Mouse (Mus musculus) limb, embryonic 12.5 days (tissue): ENCODE measurements at regions not wholly inside any gene's neighbourhood (a gene's known extent, or its start where the extent isn't known, plus 50 kb on each side); places are given as distances from the start of the nearest gene placed in this dataset.

Source experiments
- ATAC-seq: fragments of 200-750 bp; cut with Nextera tagmentation; 2 replicates; pipeline ENCODE4 v1.8.0; 2017; ENCODE audit warnings: low read depth, moderate TSS enrichment; ENCODE audit not compliant: insufficient number of reproducible peaks, insufficient read depth, low FRiP score, low TSS enrichment
- H3K27ac ChIP-seq: fragments of 300-500 bp; sonication (generic); 2 replicates; pipeline ENCODE4 v1.5.1; 2016; ENCODE audit warnings: mild to moderate bottlenecking, moderate library complexity
- H3K27me3 ChIP-seq: fragments of 300-500 bp; sonication (generic); 2 replicates; pipeline ENCODE4 v1.6.1; 2016; ENCODE audit warnings: mild to moderate bottlenecking, moderate library complexity
- H3K36me3 ChIP-seq: fragments of 300-500 bp; sonication (generic); 2 replicates; pipeline ENCODE4 v1.6.1; 2016; ENCODE audit warnings: mild to moderate bottlenecking, moderate library complexity
- H3K4me1 ChIP-seq: fragments of 300-500 bp; sonication (generic); replicated peaks from 2 replicates; pipeline ENCODE4 v1.6.1; 2016
- H3K4me2 ChIP-seq: fragments of 300-500 bp; sonication (generic); 2 replicates; pipeline ENCODE4 v1.6.1; 2016; ENCODE audit warnings: mild to moderate bottlenecking, moderate library complexity
- H3K4me3 ChIP-seq: fragments of 300-500 bp; sonication (generic); replicated peaks from 2 replicates; pipeline ENCODE4 v1.5.1; 2016; ENCODE audit warnings: mild to moderate bottlenecking
- H3K9ac ChIP-seq: fragments of 300-500 bp; sonication (generic); replicated peaks from 2 replicates; pipeline ENCODE4 v1.6.1; 2016; ENCODE audit warnings: mild to moderate bottlenecking, moderate library complexity
- H3K9me3 ChIP-seq: fragments of 300-500 bp; sonication (generic); 2 replicates; pipeline ENCODE4 v1.6.1; 2016; ENCODE audit warnings: mild to moderate bottlenecking, moderate library complexity
- WGBS: fragments of 180-500 bp; shearing (Covaris S2); methylation state at CpG from one replicate; pipeline ENCODE4 v1.1.7; 2016; 5-methylcytosine and 5-hydroxymethylcytosine counted together

GRCm38 (mm10) chr13:107598391-107598790, 445.9 kb upstream of the Smim15 start:
- Histone ChIP-seq H3K9me3 (peaks cover under 1% of the 10 kb centered on the region; the same call in 1 of the 2 replicates), H3K9ac (no peak overlapping the region), H3K27ac (no peak overlapping the region), H3K36me3 (no peaks in the 10 kb centered on the region), H3K4me3 (no peak overlapping the region), H3K4me1 (peaks cover 16% of the 10 kb centered on the region), H3K27me3 (no peaks in the 10 kb centered on the region), H3K4me2 (no peak overlapping the region)
- ATAC-seq, result no peak
- 72% methylated on average over 1 of the region's 1 CpGs for WGBS

GRCm38 (mm10) chr13:107597217-107597616, 447.0 kb upstream of the Smim15 start:
- H3K27me3 ChIP-seq, result no peaks in the 10 kb centered on the region
- no peak for ATAC-seq
- H3K4me2 ChIP-seq, result no peak overlapping the region
- no peak overlapping the region for H3K9ac ChIP-seq
- no peak overlapping the region for H3K4me3 ChIP-seq
- peaks cover 16% of the 10 kb centered on the region for H3K4me1 ChIP-seq
- H3K36me3 ChIP-seq, result no peaks in the 10 kb centered on the region
- WGBS, result 46% methylated on average over 2 of the region's 2 CpGs
- H3K27ac ChIP-seq, result no peak overlapping the region
- H3K9me3 ChIP-seq, result no peaks in the 10 kb centered on the region

GRCm38 (mm10) chr13:107596183-107596582, 448.1 kb upstream of the Smim15 start:
- no peak for ATAC-seq
- H3K36me3 ChIP-seq, result no peaks in the 10 kb centered on the region
- peaks cover 12% of the 10 kb centered on the region for H3K4me1 ChIP-seq
- no peaks in the 10 kb centered on the region for H3K9me3 ChIP-seq
- 76% methylated on average over 2 of the region's 2 CpGs for WGBS
- no peaks in the 10 kb centered on the region for H3K27me3 ChIP-seq
- H3K27ac ChIP-seq, result no peak overlapping the region
- no peak overlapping the region for H3K9ac ChIP-seq
- H3K4me2 ChIP-seq, result no peak overlapping the region
- H3K4me3 ChIP-seq, result no peak overlapping the region

GRCm38 (mm10) chr13:107588399-107589002, 455.7 kb upstream of the Smim15 start:
- H3K36me3 ChIP-seq, result no peaks in the 10 kb centered on the region
- no peaks in the 10 kb centered on the region for H3K9me3 ChIP-seq
- no peak overlapping the region for H3K27ac ChIP-seq
- H3K4me1 ChIP-seq, result no peaks in the 10 kb centered on the region
- WGBS, result 63% methylated on average over 9 of the region's 9 CpGs
- H3K4me2 ChIP-seq, result no peak overlapping the region
- no peak for ATAC-seq
- H3K27me3 ChIP-seq, result no peaks in the 10 kb centered on the region
- H3K4me3 ChIP-seq, result no peak overlapping the region
- H3K9ac ChIP-seq, result no peak overlapping the region

DNA sequence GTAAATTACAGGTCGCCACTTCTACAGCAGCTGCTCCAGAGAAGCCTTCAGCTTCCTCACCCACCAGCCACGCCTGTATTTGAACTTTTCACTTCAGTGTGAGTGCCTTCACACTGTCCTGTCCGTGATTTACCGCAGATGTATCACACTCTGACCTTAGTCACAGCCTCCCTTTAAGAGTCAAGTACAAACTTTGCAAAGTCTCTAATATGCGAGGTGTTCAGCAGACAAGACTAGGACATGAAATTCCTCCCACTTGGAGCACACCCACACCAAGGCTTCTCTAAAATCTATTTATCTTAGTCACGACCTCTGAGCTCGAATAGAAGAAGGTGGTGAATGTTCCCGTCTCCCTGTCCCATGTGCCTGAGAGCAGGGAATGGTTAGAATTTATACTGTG, 456.6 kb upstream of the Smim15 start:
- Histone ChIP-seq H3K27ac (no peak overlapping the region), H3K36me3 (no peaks in the 10 kb centered on the region), H3K4me2 (no peak overlapping the region), H3K27me3 (no peaks in the 10 kb centered on the region), H3K4me3 (no peak overlapping the region), H3K9ac (no peak overlapping the region), H3K4me1 (no peaks in the 10 kb centered on the region), H3K9me3 (no peaks in the 10 kb centered on the region)
- 62% methylated on average over 8 of the region's 8 CpGs for WGBS
- no peak for ATAC-seq

- Histone ChIP-seq H3K4me3 (no peak overlapping the region), H3K27ac (no peak overlapping the region), H3K4me1 (no peaks in the 10 kb centered on the region), H3K4me2 (no peak overlapping the region), H3K27me3 (no peaks in the 10 kb centered on the region), H3K9me3 (no peaks in the 10 kb centered on the region), H3K36me3 (no peaks in the 10 kb centered on the region), H3K9ac (no peak overlapping the region)
- WGBS, result 87% methylated on average over 9 of the region's 9 CpGs
- no peak for ATAC-seq
Measured at GRCm38 (mm10) chr13:107585936-107586335, 458.3 kb upstream of the Smim15 start.

DNA sequence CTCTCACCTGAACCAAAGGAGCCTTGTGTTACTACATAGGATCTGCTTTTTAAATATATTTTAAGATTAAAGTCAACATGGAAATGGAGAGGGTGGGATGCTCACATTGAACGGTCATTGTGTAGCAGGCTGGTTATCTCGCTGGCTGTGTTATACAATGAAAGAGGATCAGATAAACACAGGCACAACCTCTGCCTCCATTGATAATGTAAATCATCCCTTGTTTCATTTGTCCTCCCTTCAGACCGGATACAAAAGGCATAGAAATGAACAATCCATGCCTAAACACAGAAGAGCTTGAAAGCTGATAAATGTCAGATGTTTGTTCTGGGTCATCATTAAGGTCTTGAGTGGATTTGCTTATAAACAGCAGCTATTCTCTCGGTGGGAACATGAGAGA, 458.9 kb upstream of the Smim15 start:
- ATAC-seq, result no peak
- no peak overlapping the region for H3K9ac ChIP-seq
- WGBS, result 73% methylated on average over 4 of the region's 4 CpGs

DNA sequence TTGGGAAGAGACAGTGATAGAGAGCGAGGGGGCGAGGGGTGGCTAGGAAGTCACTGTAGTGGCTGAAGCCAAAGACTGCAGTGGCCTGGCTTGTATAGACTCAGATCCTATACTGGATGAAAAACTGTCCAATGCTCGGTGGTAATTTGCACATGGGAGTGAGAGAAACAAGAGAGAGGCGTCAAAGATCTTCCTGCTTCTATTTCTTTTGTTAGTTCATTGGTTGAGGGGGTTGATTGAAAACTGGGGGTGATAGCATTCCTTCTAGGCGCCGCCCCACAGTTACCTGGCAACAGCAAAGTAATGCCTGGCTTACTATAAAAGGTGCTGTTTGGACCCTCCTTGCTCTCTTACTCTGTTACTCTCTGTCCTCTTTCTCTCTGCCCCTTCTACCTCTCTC, 465.3 kb upstream of the Smim15 start:
- H3K27ac ChIP-seq, result no peak overlapping the region
- ATAC-seq, result no peak
- H3K4me1 ChIP-seq, result no peaks in the 10 kb centered on the region
- H3K4me2 ChIP-seq, result no peak overlapping the region
- H3K27me3 ChIP-seq, result no peaks in the 10 kb centered on the region
- WGBS, result 85% methylated on average over 6 of the region's 6 CpGs
- H3K9ac ChIP-seq, result no peak overlapping the region
- H3K4me3 ChIP-seq, result no peak overlapping the region
- H3K9me3 ChIP-seq, result no peaks in the 10 kb centered on the region
- H3K36me3 ChIP-seq, result no peaks in the 10 kb centered on the region

More for the DNA sequence above, 458.9 kb upstream of the Smim15 start:
- no peak overlapping the region for H3K27ac ChIP-seq
- no peaks in the 10 kb centered on the region for H3K9me3 ChIP-seq
- no peak overlapping the region for H3K4me2 ChIP-seq
- H3K27me3 ChIP-seq, result no peaks in the 10 kb centered on the region
- no peak overlapping the region for H3K4me3 ChIP-seq
- H3K36me3 ChIP-seq, result no peaks in the 10 kb centered on the region
- H3K4me1 ChIP-seq, result no peaks in the 10 kb centered on the region

DNA sequence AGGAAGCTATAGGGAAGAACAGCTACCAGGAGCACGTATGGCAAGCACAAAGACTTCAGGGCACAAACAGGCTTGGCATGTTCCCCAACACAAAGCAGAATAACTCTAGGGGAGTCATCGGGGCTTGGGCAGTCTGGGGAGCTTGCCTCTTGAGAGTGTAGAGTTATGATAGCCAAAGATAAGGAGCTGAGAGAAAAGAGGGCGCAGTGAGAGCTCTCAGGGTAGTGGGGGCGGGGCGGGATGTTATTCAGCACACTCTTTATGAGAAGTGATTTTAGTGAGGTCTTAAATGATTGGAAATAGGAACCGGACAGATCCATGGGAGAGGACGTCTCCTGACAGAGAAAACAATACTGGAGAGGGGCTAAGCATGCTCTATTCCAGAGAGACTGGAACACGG, 466.4 kb upstream of the Smim15 start:
- 76% methylated on average over 8 of the region's 8 CpGs for WGBS
- no peaks in the 10 kb centered on the region for H3K4me1 ChIP-seq
- ATAC-seq, result no peak

DNA sequence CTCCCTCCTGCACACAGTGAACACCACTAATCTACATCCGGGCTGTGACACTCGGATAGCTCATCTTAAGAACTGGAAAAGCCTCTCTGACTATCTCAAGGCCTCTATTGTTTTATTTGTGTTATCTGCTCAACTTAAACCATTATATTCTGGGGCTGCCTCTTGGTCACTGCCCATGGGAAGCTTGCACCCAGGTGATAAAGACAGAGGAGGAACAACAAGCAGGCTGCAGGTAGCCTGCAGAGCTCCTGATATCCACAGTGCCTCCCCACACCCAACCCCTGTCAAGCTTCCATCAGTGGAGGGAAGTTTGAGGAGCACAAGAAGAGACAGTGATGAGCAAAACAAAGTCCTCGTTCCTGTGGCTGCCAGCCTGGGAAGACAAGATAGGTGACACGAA, 467.0 kb upstream of the Smim15 start:
- no peak for ATAC-seq
- no peaks in the 10 kb centered on the region for H3K4me1 ChIP-seq
- no peak overlapping the region for H3K4me2 ChIP-seq
- 83% methylated on average over 4 of the region's 4 CpGs for WGBS
- no peaks in the 10 kb centered on the region for H3K27me3 ChIP-seq
- no peaks in the 10 kb centered on the region for H3K9me3 ChIP-seq
- H3K4me3 ChIP-seq, result no peak overlapping the region
- no peak overlapping the region for H3K27ac ChIP-seq
- no peak overlapping the region for H3K9ac ChIP-seq
- no peaks in the 10 kb centered on the region for H3K36me3 ChIP-seq

More for the DNA sequence above, 466.4 kb upstream of the Smim15 start:
- Histone ChIP-seq H3K9me3 (no peaks in the 10 kb centered on the region), H3K4me3 (no peak overlapping the region), H3K27ac (no peak overlapping the region), H3K4me2 (no peak overlapping the region), H3K27me3 (no peaks in the 10 kb centered on the region), H3K9ac (no peak overlapping the region), H3K36me3 (no peaks in the 10 kb centered on the region)

GRCm38 (mm10) chr13:107576701-107577100, 467.5 kb upstream of the Smim15 start:
- Histone ChIP-seq H3K36me3 (no peaks in the 10 kb centered on the region), H3K9ac (no peak overlapping the region), H3K4me1 (no peaks in the 10 kb centered on the region), H3K27me3 (no peaks in the 10 kb centered on the region), H3K27ac (no peak overlapping the region), H3K9me3 (no peaks in the 10 kb centered on the region), H3K4me2 (no peak overlapping the region), H3K4me3 (no peak overlapping the region)
- ATAC-seq, result no peak
- 89% methylated on average over 5 of the region's 5 CpGs for WGBS

GRCm38 (mm10) chr13:107575025-107575424, 469.2 kb upstream of the Smim15 start:
- Histone ChIP-seq H3K4me2 (no peak overlapping the region), H3K27ac (no peak overlapping the region), H3K4me3 (no peak overlapping the region), H3K36me3 (no peaks in the 10 kb centered on the region), H3K4me1 (no peaks in the 10 kb centered on the region), H3K27me3 (no peaks in the 10 kb centered on the region), H3K9ac (no peak overlapping the region), H3K9me3 (no peaks in the 10 kb centered on the region)
- WGBS, result 72% methylated on average over 3 of the region's 3 CpGs
- ATAC-seq, result no peak
